Mouse (Mus musculus) liver, embryonic 15.5 days (tissue): ENCODE data around the gene Sart3. TPM values are rescaled to one million over a fixed set of nuclear protein-coding genes. Genes with fewer than 3 reads are reported as not detected.
A peak's percentile ranks its signal among the peaks of the same experiment; 100 is the strongest.

Source experiments
- ATAC-seq: fragments of 200-750 bp; cut with Nextera tagmentation; 2 replicates; pipeline ENCODE4 v1.8.0; 2017; ENCODE audit warnings: moderate number of reproducible peaks, mild to moderate bottlenecking, moderate library complexity; ENCODE audit not compliant: insufficient read depth
- H3K27ac ChIP-seq: fragments of 300-500 bp; sonication (generic); replicated peaks from 2 replicates; pipeline ENCODE4 v1.5.1; 2015; ENCODE audit warnings: mild to moderate bottlenecking, inconsistent platforms
- H3K27me3 ChIP-seq: fragments of 300-500 bp; sonication (generic); 2 replicates; pipeline ENCODE4 v1.6.1; 2015; ENCODE audit warnings: mild to moderate bottlenecking, inconsistent platforms
- H3K36me3 ChIP-seq: fragments of 300-500 bp; sonication (generic); replicated peaks from 2 replicates; pipeline ENCODE4 v1.6.1; 2015; ENCODE audit warnings: moderate library complexity, mild to moderate bottlenecking, inconsistent platforms
- H3K4me1 ChIP-seq: fragments of 300-500 bp; sonication (generic); replicated peaks from 2 replicates; pipeline ENCODE4 v1.6.1; 2015; ENCODE audit warnings: inconsistent platforms
- H3K4me2 ChIP-seq: fragments of 300-500 bp; sonication (generic); 2 replicates; pipeline ENCODE4 v1.6.1; 2015; ENCODE audit warnings: moderate library complexity, mild to moderate bottlenecking, inconsistent platforms
- H3K4me3 ChIP-seq: fragments of 300-500 bp; sonication (generic); replicated peaks from 2 replicates; pipeline ENCODE4 v1.5.1; 2015; ENCODE audit warnings: mild to moderate bottlenecking, inconsistent platforms
- H3K9ac ChIP-seq: fragments of 300-500 bp; sonication (generic); 2 replicates; pipeline ENCODE4 v1.6.1; 2015; ENCODE audit warnings: moderate library complexity, mild to moderate bottlenecking, inconsistent platforms
- H3K9me3 ChIP-seq: fragments of 300-500 bp; sonication (generic); replicated peaks from 2 replicates; pipeline ENCODE4 v1.6.1; 2016; ENCODE audit warnings: inconsistent platforms
- WGBS: fragments of 180-500 bp; shearing (Covaris S2); methylation state at CpG from one replicate; pipeline ENCODE4 v1.1.7; 2015; ENCODE audit warnings: mixed read lengths; ENCODE audit not compliant: insufficient replicate concordance; 5-methylcytosine and 5-hydroxymethylcytosine counted together
- polyA plus RNA-seq: library from polyadenylated mRNA; unstranded; fragments of >200 nt; fragmentation: Nextera tagmentation; extraction: Ambion mirVana; gene quantifications from 2 replicates; pipeline ENCODE4 v1.2.1, GENCODE M21; 2015

The Sart3 gene
- polyA plus RNA-seq, 1 experiment from 2014 or later = 17.5 TPM

GRCm38 (mm10) chr5:113761585-113761984 is 10.7 kb downstream of the Sart3 start:
- Histone ChIP-seq H3K4me2 (no peak overlapping the region), H3K27me3 (no peaks in the 10 kb centered on the region), H3K9me3 (no peaks in the 10 kb centered on the region), H3K4me1 (peaks cover 7% of the 10 kb centered on the region; the same call in 1 of the 2 replicates), H3K27ac (no peak overlapping the region), H3K4me3 (no peak overlapping the region), H3K9ac (no peak overlapping the region), H3K36me3 (peaks cover 95% of the 10 kb centered on the region)
- no peak for ATAC-seq
- 72% methylated on average over 2 of the region's 2 CpGs for WGBS

GRCm38 (mm10) chr5:113755347-113756030 is 16.8 kb downstream of the Sart3 start:
- Histone ChIP-seq H3K4me3 (no peak overlapping the region), H3K4me2 (no peak overlapping the region), H3K4me1 (no peaks in the 10 kb centered on the region), H3K36me3 (peaks cover 100% of the 10 kb centered on the region), H3K27me3 (no peaks in the 10 kb centered on the region), H3K9me3 (no peaks in the 10 kb centered on the region), H3K9ac (no peak overlapping the region), H3K27ac (no peak overlapping the region)
- ATAC-seq = no peak
- WGBS = 82% methylated on average over 15 of the region's 15 CpGs

GRCm38 (mm10) chr5:113751521-113752157 is 20.7 kb downstream of the Sart3 start:
- Histone ChIP-seq H3K27ac (no peak overlapping the region), H3K36me3 (peaks cover 100% of the 10 kb centered on the region), H3K9me3 (no peaks in the 10 kb centered on the region), H3K9ac (no peak overlapping the region), H3K4me2 (no peak overlapping the region), H3K27me3 (no peaks in the 10 kb centered on the region), H3K4me3 (no peak overlapping the region), H3K4me1 (no peaks in the 10 kb centered on the region)
- 81% methylated on average over 9 of the region's 9 CpGs for whole genome bisulfite sequencing
- no peak for ATAC-seq

- H3K27ac ChIP-seq = no peak overlapping the region
- no peak overlapping the region for H3K9ac ChIP-seq
- H3K36me3 ChIP-seq = peaks cover 100% of the 10 kb centered on the region
- no peaks in the 10 kb centered on the region for H3K9me3 ChIP-seq
- no peaks in the 10 kb centered on the region for H3K4me1 ChIP-seq
- no peak overlapping the region for H3K4me2 ChIP-seq
- H3K27me3 ChIP-seq = no peaks in the 10 kb centered on the region
- H3K4me3 ChIP-seq = no peak overlapping the region
- WGBS = 84% methylated on average over 13 of the region's 13 CpGs
- ATAC-seq = no peak
These were observed 23.6 kb downstream of the Sart3 start for GRCm38 (mm10) chr5:113748556-113749331.

- no peak for ATAC-seq
- Histone ChIP-seq H3K4me1 (no peaks in the 10 kb centered on the region), H3K27me3 (no peaks in the 10 kb centered on the region), H3K9ac (no peak overlapping the region), H3K36me3 (peaks cover 100% of the 10 kb centered on the region), H3K4me2 (no peak overlapping the region), H3K9me3 (no peaks in the 10 kb centered on the region), H3K4me3 (no peak overlapping the region), H3K27ac (no peak overlapping the region)
- 89% methylated on average over 5 of the region's 5 CpGs for WGBS
These were observed 24.7 kb downstream of the Sart3 start for GRCm38 (mm10) chr5:113747629-113748028.

GRCm38 (mm10) chr5:113737607-113738237 is 34.6 kb downstream of the Sart3 start:
- ATAC-seq = no peak
- Histone ChIP-seq H3K4me1 (peaks cover 25% of the 10 kb centered on the region), H3K9ac (no peak overlapping the region), H3K27ac (no peak overlapping the region), H3K4me3 (no peak overlapping the region), H3K27me3 (no peaks in the 10 kb centered on the region), H3K9me3 (no peaks in the 10 kb centered on the region), H3K36me3 (peaks cover 50% of the 10 kb centered on the region), H3K4me2 (no peak overlapping the region; the same call in 1 of the 2 replicates)
- 80% methylated on average over 11 of the region's 11 CpGs for WGBS

- Histone ChIP-seq H3K9ac (peak overlapping the region; percentile 65), H3K27me3 (no peaks in the 10 kb centered on the region), H3K27ac (peak overlapping the region; percentile 94), H3K36me3 (peaks cover 39% of the 10 kb centered on the region), H3K9me3 (no peaks in the 10 kb centered on the region), H3K4me1 (peaks cover 25% of the 10 kb centered on the region), H3K4me2 (peak overlapping the region; percentile 90), H3K4me3 (peak overlapping the region; percentile 77)
- WGBS = 44% methylated on average over 15 of the region's 15 CpGs
- ATAC-seq = no peak
These were observed 35.7 kb downstream of the Sart3 start for GRCm38 (mm10) chr5:113736522-113737164.

GRCm38 (mm10) chr5:113736113-113736502 is 36.2 kb downstream of the Sart3 start:
- peak overlapping the region; percentile 65 for H3K9ac ChIP-seq
- peak overlapping the region; percentile 77 for H3K4me3 ChIP-seq
- peak overlapping the region; percentile 94 for H3K27ac ChIP-seq
- H3K36me3 ChIP-seq = peaks cover 34% of the 10 kb centered on the region
- H3K27me3 ChIP-seq = no peaks in the 10 kb centered on the region
- H3K4me2 ChIP-seq = peak overlapping the region; percentile 90
- peaks cover 25% of the 10 kb centered on the region for H3K4me1 ChIP-seq
- H3K9me3 ChIP-seq = no peaks in the 10 kb centered on the region
- ATAC-seq = no peak
- WGBS = under 1% methylated on average over 10 of the region's 10 CpGs

- ATAC-seq = peak; percentile 97
- Histone ChIP-seq H3K4me1 (peaks cover 25% of the 10 kb centered on the region), H3K9ac (peak within 1 kb of the TSS; percentile 69), H3K36me3 (peaks cover 28% of the 10 kb centered on the region), H3K27me3 (no peaks in the 10 kb centered on the region), H3K4me3 (peak within 1 kb of the TSS; percentile 77), H3K9me3 (no peaks in the 10 kb centered on the region), H3K27ac (peak within 1 kb of the TSS; percentile 94), H3K4me2 (peak within 1 kb of the TSS; percentile 90)
- whole genome bisulfite sequencing = 1% methylated on average over 71 of the region's 71 CpGs
These were observed 36.8 kb downstream of the Sart3 start, which contains the start of gene Ficd for GRCm38 (mm10) chr5:113735345-113736112. Gene Ficd, plus strand, starts transcription at chr5:113735803.

- Histone ChIP-seq H3K36me3 (peaks cover 23% of the 10 kb centered on the region), H3K27me3 (no peaks in the 10 kb centered on the region), H3K9ac (peak overlapping the region; percentile 69), H3K4me2 (peak overlapping the region; percentile 90), H3K4me3 (peak overlapping the region; percentile 77), H3K4me1 (peaks cover 25% of the 10 kb centered on the region), H3K9me3 (no peaks in the 10 kb centered on the region), H3K27ac (peak overlapping the region; percentile 88)
- peak; percentile 43 for ATAC-seq
- 26% methylated on average over 7 of the region's 7 CpGs for WGBS
These were observed 37.3 kb downstream of the Sart3 start for GRCm38 (mm10) chr5:113735023-113735344.
